Mouse (Mus musculus) thymus, adult 2 months (tissue): Measurements from ENCODE around the gene Lbx1. TPM values are rescaled to one million over a fixed set of nuclear protein-coding genes. Genes with fewer than 3 reads are reported as not detected.

Experiments
- DNase-seq: peaks from one replicate; pipeline ENCODE4 v3.0.0; 2021
- H3K27ac ChIP-seq: fragments of 200-500 bp; 2 replicates; pipeline ENCODE4 v1.5.1; 2012; ENCODE audit warnings: low read length, control low read depth; ENCODE audit not compliant: control insufficient read depth, insufficient read depth
- H3K27me3 ChIP-seq: fragments of 200-500 bp; 2 replicates; pipeline ENCODE4 v1.6.1; 2012; ENCODE audit warnings: mild to moderate bottlenecking, low read length, moderate library complexity, mixed read lengths; ENCODE audit not compliant: control insufficient read depth, insufficient read depth
- H3K36me3 ChIP-seq: fragments of 200-500 bp; 2 replicates; pipeline ENCODE4 v1.6.1; 2012; ENCODE audit warnings: mild to moderate bottlenecking, low read length, moderate library complexity; ENCODE audit not compliant: control insufficient read depth, insufficient read depth
- H3K4me1 ChIP-seq: fragments of 200-500 bp; replicated peaks from 2 replicates; pipeline ENCODE4 v1.6.1; 2012; ENCODE audit warnings: low read length; ENCODE audit not compliant: control insufficient read depth, insufficient read depth
- H3K4me3 ChIP-seq: fragments of 200-500 bp; 2 replicates; pipeline ENCODE4 v1.5.1; 2012; ENCODE audit warnings: mild to moderate bottlenecking, low read length, control low read depth, moderate library complexity; ENCODE audit not compliant: control insufficient read depth, insufficient read depth
- CTCF ChIP-seq: fragments of 200-500 bp; IDR thresholded peaks from 2 replicates; pipeline ENCODE4 v1.5.1; 2012; ENCODE audit warnings: mild to moderate bottlenecking, control low read depth, low read length, moderate library complexity, borderline replicate concordance; ENCODE audit not compliant: control insufficient read depth, poor library complexity, insufficient read depth; ENCODE audit errors: extremely low read depth
- POLR2A ChIP-seq: fragments of 200-500 bp; IDR thresholded peaks from 2 replicates; pipeline ENCODE4 v1.6.1; 2012; ENCODE audit warnings: mild to moderate bottlenecking, low read length, control low read depth, moderate library complexity; ENCODE audit not compliant: control insufficient read depth, poor library complexity, insufficient read depth; ENCODE audit errors: extremely low read depth
- WGBS: fragments of 180-500 bp; shearing (Covaris S2); methylation state at CpG from one replicate; pipeline ENCODE4 v1.1.7; 2018; 5-methylcytosine and 5-hydroxymethylcytosine counted together
- polyA plus RNA-seq: library from polyadenylated mRNA; depleted of rRNA; stranded (reverse); fragments of >200 nt; gene quantifications from 2 replicates; pipeline ENCODE4 v1.2.3, GENCODE M21; 2012

Lbx1 gene
- polyA plus RNA-seq, 1 experiment = not detected

DNA sequence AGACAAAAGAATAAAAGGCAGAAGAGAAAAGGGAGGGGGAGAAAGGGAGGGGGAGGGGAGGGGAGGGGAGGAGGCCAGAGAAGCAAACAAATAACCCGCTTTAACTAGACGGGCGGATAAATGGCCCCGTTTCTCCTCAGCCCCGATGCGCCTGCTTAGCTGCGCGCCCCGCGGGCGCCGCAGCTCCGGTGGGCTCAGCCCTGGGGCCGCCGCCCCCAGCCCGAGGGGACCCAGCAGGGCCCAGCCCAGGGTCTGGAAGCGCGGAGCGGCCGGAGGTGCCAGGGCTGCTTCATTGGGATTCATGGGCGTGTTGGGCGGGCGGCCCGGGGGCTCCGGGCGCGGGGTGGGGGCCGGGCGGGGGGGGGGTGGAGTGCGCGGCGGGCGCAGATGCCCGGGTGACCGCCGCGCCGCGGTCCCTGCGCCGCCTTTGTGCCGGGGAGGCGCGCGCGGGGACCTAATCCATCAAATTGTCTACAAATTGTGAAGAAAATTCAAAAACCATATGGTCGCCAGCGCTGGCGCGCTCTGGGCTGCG is 4.7 kb downstream of the Lbx1 start:
- TF ChIP-seq CTCF = no peak
- TF ChIP-seq POLR2A = no peak
- no peak overlapping the region for H3K27ac ChIP-seq
- WGBS = 6% methylated on average over 51 of the region's 51 CpGs
- DNase-seq = no peak
- peaks cover 46% of the 10 kb centered on the region for H3K27me3 ChIP-seq
- no peaks in the 10 kb centered on the region for H3K36me3 ChIP-seq
- H3K4me1 ChIP-seq = peaks cover 3% of the 10 kb centered on the region
- no peak overlapping the region for H3K4me3 ChIP-seq

- Histone ChIP-seq H3K4me1 (peaks cover 3% of the 10 kb centered on the region), H3K27me3 (peaks cover 48% of the 10 kb centered on the region), H3K4me3 (no peak overlapping the region), H3K27ac (no peak overlapping the region), H3K36me3 (no peaks in the 10 kb centered on the region)
- no peak for DNase-seq
- WGBS = 3% methylated on average over 20 of the region's 20 CpGs
- TF ChIP-seq CTCF (no peak), POLR2A (no peak)
These were observed 5.4 kb downstream of the Lbx1 start for GRCm38 (mm10) chr19:45230201-45230611.

GRCm38 (mm10) chr19:45229378-45230135 is 6.1 kb downstream of the Lbx1 start:
- H3K27ac ChIP-seq = no peak overlapping the region
- TF ChIP-seq POLR2A = no peak
- TF ChIP-seq CTCF = no peak
- no peaks in the 10 kb centered on the region for H3K36me3 ChIP-seq
- 1% methylated on average over 33 of the region's 33 CpGs for WGBS
- no peak for DNase-seq
- no peak overlapping the region for H3K4me3 ChIP-seq
- peaks cover 3% of the 10 kb centered on the region for H3K4me1 ChIP-seq
- peaks cover 42% of the 10 kb centered on the region for H3K27me3 ChIP-seq

- no peak overlapping the region for H3K27ac ChIP-seq
- peaks cover 3% of the 10 kb centered on the region for H3K4me1 ChIP-seq
- no peak for DNase-seq
- H3K36me3 ChIP-seq = no peaks in the 10 kb centered on the region
- H3K4me3 ChIP-seq = no peak overlapping the region
- WGBS = 17% methylated on average over 4 of the region's 4 CpGs
- no peak for TF ChIP-seq CTCF
- TF ChIP-seq POLR2A = no peak
- H3K27me3 ChIP-seq = peaks cover 40% of the 10 kb centered on the region
These were observed 6.8 kb downstream of the Lbx1 start for GRCm38 (mm10) chr19:45228781-45229180.

GRCm38 (mm10) chr19:45228097-45228496 is 7.5 kb downstream of the Lbx1 start:
- Histone ChIP-seq H3K4me1 (peaks cover 3% of the 10 kb centered on the region), H3K36me3 (no peaks in the 10 kb centered on the region), H3K27me3 (peaks cover 41% of the 10 kb centered on the region), H3K27ac (no peak overlapping the region), H3K4me3 (no peak overlapping the region)
- WGBS = 12% methylated on average over 12 of the region's 12 CpGs
- DNase-seq = no peak
- no peak for TF ChIP-seq CTCF

DNA sequence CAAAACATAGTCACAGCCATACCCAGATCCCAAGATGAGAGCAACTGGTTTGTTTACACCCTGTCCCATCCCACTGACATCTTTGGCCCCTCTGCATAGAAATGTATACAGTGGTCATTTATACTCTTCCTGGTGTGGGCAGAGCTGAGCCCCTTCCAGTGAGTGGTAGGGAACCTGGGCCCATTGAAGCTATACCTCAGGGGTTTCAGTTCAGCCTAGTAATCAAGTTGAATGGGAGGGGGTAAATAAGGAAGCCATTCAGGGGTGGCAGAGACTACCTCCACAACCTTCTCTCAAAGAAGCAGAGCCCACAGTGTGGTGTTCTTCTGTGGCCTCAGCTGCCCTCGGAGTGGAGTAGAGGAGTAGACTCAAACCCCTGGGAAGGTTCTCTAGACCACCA is 7.9 kb downstream of the Lbx1 start:
- no peak overlapping the region for H3K27ac ChIP-seq
- no peak overlapping the region for H3K4me3 ChIP-seq
- TF ChIP-seq CTCF = no peak
- TF ChIP-seq POLR2A = no peak
- H3K36me3 ChIP-seq = no peaks in the 10 kb centered on the region
- 14% methylated on average over 1 of the region's 1 CpGs for WGBS
- peaks cover 41% of the 10 kb centered on the region for H3K27me3 ChIP-seq
- H3K4me1 ChIP-seq = peaks cover 3% of the 10 kb centered on the region
- DNase-seq = no peak
